Mouse (Mus musculus): Measurements from ENCODE around the gene Sh3gl1. TPM values are rescaled to one million over a fixed set of nuclear protein-coding genes. Genes with fewer than 3 reads are reported as not detected.

The Sh3gl1 gene
- total and polyA plus RNA-seq, 2 experiments = 8.8 to 40.0 TPM

DNA sequence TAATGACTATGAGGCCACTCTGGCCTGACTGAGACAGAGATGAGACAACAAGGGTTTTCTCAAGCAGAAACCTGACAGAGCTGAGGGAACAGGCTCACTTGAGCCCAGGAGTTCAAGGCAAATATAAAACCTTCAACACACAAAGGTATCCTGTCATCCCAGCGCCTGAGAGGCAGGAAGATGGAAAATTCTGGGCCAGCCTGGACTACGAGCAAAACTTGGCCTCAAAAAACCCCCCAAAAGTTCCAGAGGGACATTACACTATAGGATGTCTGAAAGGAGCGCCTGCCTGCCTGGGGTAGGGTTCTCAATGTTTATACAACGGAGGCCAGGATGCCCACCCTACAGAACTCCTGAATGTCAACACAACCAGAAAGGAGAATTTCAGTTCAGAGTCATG lies 1.2 kb downstream of the Sh3gl1 start:
- TF ChIP-seq CTCF (IDR thresholded peaks at IDR 0.05; ENCODE audit: low read depth, low read length) = no peak
- no peak for TF ChIP-seq POLR2A (IDR thresholded peaks at IDR 0.05; ENCODE audit: extremely low read depth, insufficient read depth, low read length)
- 41% methylated on average over 4 of the region's 4 CpGs for WGBS
- peak overlapping the region; percentile 14; the same call in 1 of the 2 replicates for H3K9ac ChIP-seq (ENCODE audit: low read depth, low read length)
- H3K36me3 ChIP-seq (ENCODE audit: control insufficient read depth, insufficient read depth, low read length) = no peaks in the 10 kb centered on the region
- no peak overlapping the region; the same call in 1 of the 2 replicates for H3K4me3 ChIP-seq (ENCODE audit: insufficient read depth, low read depth, low read length)
- H3K27me3 ChIP-seq (ENCODE audit: control insufficient read depth, insufficient read depth, low read length) = no peaks in the 10 kb centered on the region
- no peak for DNase-seq (ENCODE audit: extremely low read depth, low read depth, low spot score)
- H3K4me1 ChIP-seq (ENCODE audit: control insufficient read depth, insufficient read depth, low read length) = peaks cover 29% of the 10 kb centered on the region
- H3K79me2 ChIP-seq (ENCODE audit: control insufficient read depth, insufficient read depth, low read length) = peaks cover 49% of the 10 kb centered on the region
- H3K27ac ChIP-seq (replicated peaks; ENCODE audit: insufficient read depth, low read depth, low read length) = peak overlapping the region; percentile 30

DNA sequence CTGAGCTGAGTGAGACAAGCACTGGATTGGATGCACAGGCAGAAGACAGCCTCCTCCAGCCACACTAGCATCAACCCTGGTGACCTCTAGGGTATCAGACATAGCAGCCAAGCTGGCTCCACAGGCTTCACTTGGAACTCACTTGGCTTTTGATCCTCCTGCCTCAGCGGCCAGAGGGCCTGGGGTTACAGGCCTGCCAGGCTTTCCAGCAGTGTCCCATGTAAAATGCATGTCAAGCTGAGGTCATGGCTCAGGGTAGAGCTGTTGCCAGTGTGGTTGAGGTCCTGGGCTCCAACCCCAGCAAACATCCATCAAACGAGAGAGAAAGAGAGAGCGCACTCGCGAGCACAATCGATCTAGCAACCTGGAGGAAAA lies 1.7 kb downstream of the Sh3gl1 start:
- TF ChIP-seq CTCF (IDR thresholded peaks at IDR 0.05; ENCODE audit: low read depth, low read length) (no peak), POLR2A (IDR thresholded peaks at IDR 0.05; ENCODE audit: extremely low read depth, insufficient read depth, low read length) (no peak)
- H3K27ac ChIP-seq (replicated peaks; ENCODE audit: insufficient read depth, low read depth, low read length) = peak overlapping the region; percentile 30
- H3K4me1 ChIP-seq (ENCODE audit: control insufficient read depth, insufficient read depth, low read length) = peaks cover 29% of the 10 kb centered on the region
- peak; percentile 53 for DNase-seq (ENCODE audit: extremely low read depth, low read depth, low spot score)
- H3K27me3 ChIP-seq (ENCODE audit: control insufficient read depth, insufficient read depth, low read length) = no peaks in the 10 kb centered on the region
- H3K36me3 ChIP-seq (ENCODE audit: control insufficient read depth, insufficient read depth, low read length) = no peaks in the 10 kb centered on the region
- peak overlapping the region; percentile 14; the same call in 1 of the 2 replicates for H3K9ac ChIP-seq (ENCODE audit: low read depth, low read length)
- H3K79me2 ChIP-seq (ENCODE audit: control insufficient read depth, insufficient read depth, low read length) = peaks cover 51% of the 10 kb centered on the region
- 23% methylated on average over 6 of the region's 6 CpGs for WGBS
- no peak overlapping the region for H3K4me3 ChIP-seq (ENCODE audit: insufficient read depth, low read depth, low read length)

DNA sequence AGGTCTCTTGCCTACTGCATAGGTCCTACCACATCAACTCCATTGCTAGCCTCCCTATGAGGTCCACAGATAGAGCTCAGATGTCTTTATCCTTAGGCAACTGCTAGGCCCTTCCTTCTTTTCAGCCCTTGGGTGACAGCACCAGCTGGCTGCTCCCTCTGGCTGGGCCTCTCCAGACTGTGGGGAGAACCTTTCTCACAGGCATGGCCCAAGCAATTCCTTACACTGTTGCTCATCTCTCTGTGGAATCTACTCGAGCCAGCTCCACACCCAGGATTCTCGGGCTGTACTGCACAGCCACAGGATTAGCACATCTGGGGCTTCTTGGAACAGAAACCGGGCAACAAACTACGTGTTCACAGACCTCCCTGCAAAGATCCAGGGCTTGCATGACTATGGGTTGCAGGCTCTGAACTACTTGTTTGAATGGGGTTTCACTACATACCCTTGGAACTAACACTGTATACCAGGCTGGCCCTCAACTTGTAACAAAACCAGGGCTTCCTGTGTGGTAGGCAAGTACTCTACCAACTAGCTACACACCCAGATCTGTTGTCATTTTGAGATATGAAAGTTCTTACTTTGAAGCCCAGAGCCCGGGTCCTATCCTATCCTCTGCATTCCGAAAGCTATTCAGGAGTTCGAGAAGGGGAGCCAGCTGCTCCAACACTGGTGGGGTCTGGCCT lies 2.3 kb downstream of the Sh3gl1 start:
- WGBS = 61% methylated on average over 7 of the region's 7 CpGs
- Histone ChIP-seq H3K4me1 (ENCODE audit: control insufficient read depth, insufficient read depth, low read length) (peaks cover 29% of the 10 kb centered on the region), H3K36me3 (ENCODE audit: control insufficient read depth, insufficient read depth, low read length) (no peaks in the 10 kb centered on the region), H3K27ac (replicated peaks; ENCODE audit: insufficient read depth, low read depth, low read length) (no peak overlapping the region), H3K4me3 (ENCODE audit: insufficient read depth, low read depth, low read length) (no peak overlapping the region), H3K27me3 (ENCODE audit: control insufficient read depth, insufficient read depth, low read length) (no peaks in the 10 kb centered on the region), H3K79me2 (ENCODE audit: control insufficient read depth, insufficient read depth, low read length) (peaks cover 56% of the 10 kb centered on the region), H3K9ac (ENCODE audit: low read depth, low read length) (no peak overlapping the region)
- no peak for DNase-seq (ENCODE audit: extremely low read depth, low read depth, low spot score)
- TF ChIP-seq CTCF (IDR thresholded peaks at IDR 0.05; ENCODE audit: low read depth, low read length) = no peak
- no peak for TF ChIP-seq POLR2A (IDR thresholded peaks at IDR 0.05; ENCODE audit: extremely low read depth, insufficient read depth, low read length)

DNA sequence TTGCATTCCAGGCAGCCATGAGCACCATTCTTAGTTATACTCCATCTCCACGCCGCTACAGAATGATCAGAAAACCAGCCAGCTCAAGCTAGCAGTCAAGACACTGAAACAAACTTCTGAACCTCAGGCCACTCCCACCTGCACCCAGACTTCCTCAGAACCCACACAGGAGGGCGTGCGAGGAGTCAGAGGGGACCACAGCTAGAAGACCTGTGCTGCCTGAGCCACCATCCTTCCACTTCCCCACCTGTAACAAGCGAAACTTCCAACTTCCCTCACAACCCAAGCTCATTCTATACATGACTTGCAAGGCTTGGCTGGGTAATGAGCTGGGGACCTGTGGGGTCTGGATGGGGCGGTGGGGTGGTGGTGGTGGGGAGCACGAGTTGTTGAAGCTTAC lies 3.6 kb downstream of the Sh3gl1 start:
- Histone ChIP-seq H3K4me3 (ENCODE audit: insufficient read depth, low read depth, low read length) (no peak overlapping the region), H3K27me3 (ENCODE audit: control insufficient read depth, insufficient read depth, low read length) (no peaks in the 10 kb centered on the region), H3K9ac (ENCODE audit: low read depth, low read length) (no peak overlapping the region), H3K27ac (replicated peaks; ENCODE audit: insufficient read depth, low read depth, low read length) (no peak overlapping the region), H3K36me3 (ENCODE audit: control insufficient read depth, insufficient read depth, low read length) (no peaks in the 10 kb centered on the region), H3K4me1 (ENCODE audit: control insufficient read depth, insufficient read depth, low read length) (peaks cover 38% of the 10 kb centered on the region), H3K79me2 (ENCODE audit: control insufficient read depth, insufficient read depth, low read length) (peaks cover 56% of the 10 kb centered on the region)
- 68% methylated on average over 7 of the region's 7 CpGs for WGBS
- TF ChIP-seq POLR2A (IDR thresholded peaks at IDR 0.05; ENCODE audit: extremely low read depth, insufficient read depth, low read length) (no peak), CTCF (IDR thresholded peaks at IDR 0.05; ENCODE audit: low read depth, low read length) (no peak)
- no peak for DNase-seq (ENCODE audit: extremely low read depth, low read depth, low spot score)

DNA sequence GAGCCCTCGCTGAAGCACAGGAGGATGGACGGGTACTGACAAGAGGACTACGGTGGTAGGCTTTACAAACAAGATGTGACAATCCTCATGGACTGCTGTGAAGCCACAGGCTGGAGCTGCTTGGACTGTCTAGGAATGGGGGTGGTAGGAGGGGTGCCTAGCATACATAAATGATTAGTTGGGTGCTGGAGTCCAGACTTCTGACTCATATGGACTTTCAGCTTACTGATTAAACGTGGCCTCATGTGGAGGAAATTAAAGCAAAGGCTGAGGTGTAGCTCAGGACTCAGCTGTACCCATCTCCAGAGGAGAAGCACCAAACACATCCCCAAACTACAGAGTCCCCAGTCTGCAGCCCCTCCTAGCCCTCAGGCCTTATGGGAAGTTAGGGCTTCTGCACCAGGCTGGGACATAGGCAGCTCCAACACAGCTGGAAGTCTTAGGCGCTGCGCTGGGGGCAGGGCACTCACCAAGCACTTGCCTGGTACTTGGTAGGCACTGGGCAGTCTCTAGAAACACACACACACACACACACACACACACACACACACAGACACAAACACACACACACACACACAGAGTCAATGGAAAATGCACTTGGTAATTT lies 4.2 kb downstream of the Sh3gl1 start:
- H3K27ac ChIP-seq (replicated peaks; ENCODE audit: insufficient read depth, low read depth, low read length) = no peak overlapping the region
- DNase-seq (ENCODE audit: extremely low read depth, low read depth, low spot score) = no peak
- TF ChIP-seq CTCF (IDR thresholded peaks at IDR 0.05; ENCODE audit: low read depth, low read length) (no peak), POLR2A (IDR thresholded peaks at IDR 0.05; ENCODE audit: extremely low read depth, insufficient read depth, low read length) (no peak)

DNA sequence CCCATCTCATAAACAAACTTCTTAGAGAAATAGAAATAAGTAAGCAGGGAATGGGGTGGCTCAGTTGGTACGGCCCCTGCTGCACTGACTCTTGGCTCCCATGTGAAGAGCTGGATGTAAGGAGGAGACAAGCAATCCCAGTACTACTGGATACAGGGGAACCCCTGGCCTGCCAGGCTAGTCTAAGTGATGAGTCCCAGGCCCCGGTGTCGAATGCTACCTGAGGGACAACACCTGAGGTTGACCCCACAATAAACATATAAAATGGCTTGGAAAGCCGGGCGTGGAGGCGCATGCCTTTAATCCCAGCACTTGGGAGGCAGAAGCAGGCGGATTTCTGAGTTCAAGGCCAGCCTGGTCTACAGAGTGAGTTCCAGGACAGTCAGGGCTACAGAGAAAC lies 5.0 kb downstream of the Sh3gl1 start:
- Histone ChIP-seq H3K9ac (ENCODE audit: low read depth, low read length) (no peak overlapping the region), H3K79me2 (ENCODE audit: control insufficient read depth, insufficient read depth, low read length) (peaks cover 62% of the 10 kb centered on the region), H3K27ac (replicated peaks; ENCODE audit: insufficient read depth, low read depth, low read length) (no peak overlapping the region), H3K4me1 (ENCODE audit: control insufficient read depth, insufficient read depth, low read length) (peaks cover 50% of the 10 kb centered on the region), H3K27me3 (ENCODE audit: control insufficient read depth, insufficient read depth, low read length) (no peaks in the 10 kb centered on the region), H3K4me3 (ENCODE audit: insufficient read depth, low read depth, low read length) (no peak overlapping the region), H3K36me3 (ENCODE audit: control insufficient read depth, insufficient read depth, low read length) (no peaks in the 10 kb centered on the region)
- TF ChIP-seq POLR2A (IDR thresholded peaks at IDR 0.05; ENCODE audit: extremely low read depth, insufficient read depth, low read length) = no peak
- TF ChIP-seq CTCF (IDR thresholded peaks at IDR 0.05; ENCODE audit: low read depth, low read length) = no peak
- 84% methylated on average over 7 of the region's 7 CpGs for WGBS
- no peak for DNase-seq (ENCODE audit: extremely low read depth, low read depth, low spot score)

More for the DNA sequence above, 4.2 kb downstream of the Sh3gl1 start:
- Histone ChIP-seq H3K79me2 (ENCODE audit: control insufficient read depth, insufficient read depth, low read length) (peaks cover 56% of the 10 kb centered on the region), H3K27me3 (ENCODE audit: control insufficient read depth, insufficient read depth, low read length) (no peaks in the 10 kb centered on the region), H3K36me3 (ENCODE audit: control insufficient read depth, insufficient read depth, low read length) (no peaks in the 10 kb centered on the region), H3K4me3 (ENCODE audit: insufficient read depth, low read depth, low read length) (no peak overlapping the region), H3K9ac (ENCODE audit: low read depth, low read length) (no peak overlapping the region), H3K4me1 (ENCODE audit: control insufficient read depth, insufficient read depth, low read length) (peaks cover 44% of the 10 kb centered on the region)
- 35% methylated on average over 6 of the region's 6 CpGs for WGBS
